Mouse (Mus musculus): ENCODE data around the gene Krt77. TPM values are rescaled to one million over a fixed set of nuclear protein-coding genes. Genes with fewer than 3 reads are reported as not detected.

Krt77 gene
- polyA plus RNA-seq, 1 experiment from 2014 or later: not detected

GRCm38 (mm10) chr15:101850694-101851093 lies 18.8 kb downstream of the Krt77 start, which contains the start of gene Krt1:
Gene Krt1, minus strand, starts transcription at chr15:101850794.
- no peaks in the 10 kb centered on the region for H3K27me3 ChIP-seq (replicated peaks; ENCODE audit: insufficient read depth, low read length)

GRCm38 (mm10) chr15:101845971-101846403 lies 23.5 kb downstream of the Krt77 start:
- TF ChIP-seq EP300 (IDR thresholded peaks at IDR 0.05) (no peak), CTCF (IDR thresholded peaks at IDR 0.05) (no peak)
- ATAC-seq (peak; percentile 66), DNase-seq (ENCODE audit: low spot score) (peak; percentile 50)
- H3K4me1 ChIP-seq (ENCODE audit: insufficient read depth, low read depth, low read length): no peaks in the 10 kb centered on the region
- H3K27me3 ChIP-seq (replicated peaks; ENCODE audit: insufficient read depth, low read length): 0 out of 2 replicates have a peak, but pooled peaks cover 5% of the 10 kb centered on the region
- peak overlapping the region; percentile 66 for H3K4me2 ChIP-seq (replicated peaks; ENCODE audit: low read depth, low read length)
- no peaks in the 10 kb centered on the region for H3K36me3 ChIP-seq (ENCODE audit: insufficient read depth, low read length)
- no peaks in the 10 kb centered on the region for H3K9me3 ChIP-seq (ENCODE audit: low read length)
- peak overlapping the region; percentile 35 for H3K4me3 ChIP-seq (ENCODE audit: low read depth, low read length)
- H3K27ac ChIP-seq (ENCODE audit: low read length): no peak overlapping the region
- no peak overlapping the region for H3K9ac ChIP-seq (replicated peaks; ENCODE audit: low read depth)
- WGBS: 2% methylated on average over 24 of the region's 37 CpGs

More at GRCm38 (mm10) chr15:101850694-101851093, 18.8 kb downstream of the Krt77 start, which contains the start of gene Krt1:
- Histone ChIP-seq H3K4me3 (ENCODE audit: low read depth, low read length) (no peak within 1 kb of the TSS), H3K9me3 (ENCODE audit: low read length) (no peaks in the 10 kb centered on the region), H3K9ac (replicated peaks; ENCODE audit: low read depth) (no peak within 1 kb of the TSS), H3K36me3 (ENCODE audit: insufficient read depth, low read length) (no peaks in the 10 kb centered on the region), H3K27ac (ENCODE audit: low read length) (no peak within 1 kb of the TSS), H3K4me1 (ENCODE audit: insufficient read depth, low read depth, low read length) (no peaks in the 10 kb centered on the region), H3K4me2 (replicated peaks; ENCODE audit: low read depth, low read length) (no peak within 1 kb of the TSS)
- TF ChIP-seq CTCF (IDR thresholded peaks at IDR 0.05): no peak
- TF ChIP-seq EP300 (IDR thresholded peaks at IDR 0.05): no peak
- 71% methylated on average over 6 of the region's 6 CpGs for WGBS
- ATAC-seq: no peak
- no peak for DNase-seq (ENCODE audit: low spot score)

GRCm38 (mm10) chr15:101843192-101843591 lies 26.3 kb downstream of the Krt77 start:
- no peak overlapping the region for H3K4me3 ChIP-seq (ENCODE audit: low read depth, low read length)
- H3K4me2 ChIP-seq (replicated peaks; ENCODE audit: low read depth, low read length): no peak overlapping the region
- H3K27me3 ChIP-seq (replicated peaks; ENCODE audit: insufficient read depth, low read length): 0 out of 2 replicates have a peak, but pooled peaks cover 5% of the 10 kb centered on the region
- 47% methylated on average over 9 of the region's 9 CpGs for WGBS
- DNase-seq (ENCODE audit: low spot score) (no peak), ATAC-seq (no peak)
- H3K9me3 ChIP-seq (ENCODE audit: low read length): no peaks in the 10 kb centered on the region
- TF ChIP-seq EP300 (IDR thresholded peaks at IDR 0.05) (no peak), CTCF (IDR thresholded peaks at IDR 0.05) (no peak)
- H3K27ac ChIP-seq (ENCODE audit: low read length): no peak overlapping the region
- no peaks in the 10 kb centered on the region for H3K4me1 ChIP-seq (ENCODE audit: insufficient read depth, low read depth, low read length)
- no peaks in the 10 kb centered on the region for H3K36me3 ChIP-seq (ENCODE audit: insufficient read depth, low read length)
- H3K9ac ChIP-seq (replicated peaks; ENCODE audit: low read depth): no peak overlapping the region

- no peak overlapping the region for H3K27ac ChIP-seq (ENCODE audit: low read length)
- H3K9ac ChIP-seq (replicated peaks; ENCODE audit: low read depth): no peak overlapping the region
- no peaks in the 10 kb centered on the region for H3K9me3 ChIP-seq (ENCODE audit: low read length)
- 58% methylated on average over 5 of the region's 5 CpGs for WGBS
- no peaks in the 10 kb centered on the region for H3K36me3 ChIP-seq (ENCODE audit: insufficient read depth, low read length)
- H3K4me3 ChIP-seq (ENCODE audit: low read depth, low read length): no peak overlapping the region
- no peak overlapping the region for H3K4me2 ChIP-seq (replicated peaks; ENCODE audit: low read depth, low read length)
- DNase-seq (ENCODE audit: low spot score): no peak
- no peak for ATAC-seq
- TF ChIP-seq CTCF (IDR thresholded peaks at IDR 0.05) (peak; percentile 26; the same call in 1 of the 2 replicates), EP300 (IDR thresholded peaks at IDR 0.05) (no peak)
- no peaks in the 10 kb centered on the region for H3K4me1 ChIP-seq (ENCODE audit: insufficient read depth, low read depth, low read length)
- H3K27me3 ChIP-seq (replicated peaks; ENCODE audit: insufficient read depth, low read length): no peaks in the 10 kb centered on the region
These were observed 34.6 kb downstream of the Krt77 start for GRCm38 (mm10) chr15:101834784-101835328.

- no peaks in the 10 kb centered on the region for H3K4me1 ChIP-seq (ENCODE audit: insufficient read depth, low read depth, low read length)
- H3K4me3 ChIP-seq (ENCODE audit: low read depth, low read length): no peak overlapping the region
- TF ChIP-seq CTCF (IDR thresholded peaks at IDR 0.05) (no peak), EP300 (IDR thresholded peaks at IDR 0.05) (no peak)
- WGBS: 25% methylated on average over 6 of the region's 6 CpGs
- no peak overlapping the region for H3K9ac ChIP-seq (replicated peaks; ENCODE audit: low read depth)
- H3K4me2 ChIP-seq (replicated peaks; ENCODE audit: low read depth, low read length): no peak overlapping the region
- no peak overlapping the region for H3K27ac ChIP-seq (ENCODE audit: low read length)
- no peaks in the 10 kb centered on the region for H3K27me3 ChIP-seq (replicated peaks; ENCODE audit: insufficient read depth, low read length)
- H3K9me3 ChIP-seq (ENCODE audit: low read length): no peaks in the 10 kb centered on the region
- no peaks in the 10 kb centered on the region for H3K36me3 ChIP-seq (ENCODE audit: insufficient read depth, low read length)
- no peak for ATAC-seq
- DNase-seq (ENCODE audit: low spot score): no peak
These were observed 36.4 kb downstream of the Krt77 start for GRCm38 (mm10) chr15:101833131-101833530.

- H3K36me3 ChIP-seq (ENCODE audit: insufficient read depth, low read length): no peaks in the 10 kb centered on the region
- no peaks in the 10 kb centered on the region for H3K27me3 ChIP-seq (replicated peaks; ENCODE audit: insufficient read depth, low read length)
- H3K27ac ChIP-seq (ENCODE audit: low read length): no peak overlapping the region
- 70% methylated on average over 5 of the region's 5 CpGs for WGBS
- no peak overlapping the region for H3K4me3 ChIP-seq (ENCODE audit: low read depth, low read length)
- H3K9me3 ChIP-seq (ENCODE audit: low read length): no peaks in the 10 kb centered on the region
- no peak overlapping the region for H3K9ac ChIP-seq (replicated peaks; ENCODE audit: low read depth)
- H3K4me1 ChIP-seq (ENCODE audit: insufficient read depth, low read depth, low read length): no peaks in the 10 kb centered on the region
- TF ChIP-seq CTCF (IDR thresholded peaks at IDR 0.05) (no peak), EP300 (IDR thresholded peaks at IDR 0.05) (no peak)
- H3K4me2 ChIP-seq (replicated peaks; ENCODE audit: low read depth, low read length): no peak overlapping the region
- ATAC-seq: no peak
- no peak for DNase-seq (ENCODE audit: low spot score)
These were observed 40.1 kb downstream of the Krt77 start for GRCm38 (mm10) chr15:101829441-101829840.

Measured in lung, postnatal 0 days (tissue).